Mouse (Mus musculus) natural killer cell, adult 2 months (primary cell): ENCODE data around the gene Aftph.

Source experiments
- DNase-seq, 2 experiments: peaks; one replicate each; pipeline ENCODE4 v3.0.0; 2022; ENCODE audit warnings: low spot score in 2 of 2

Aftph gene

DNA sequence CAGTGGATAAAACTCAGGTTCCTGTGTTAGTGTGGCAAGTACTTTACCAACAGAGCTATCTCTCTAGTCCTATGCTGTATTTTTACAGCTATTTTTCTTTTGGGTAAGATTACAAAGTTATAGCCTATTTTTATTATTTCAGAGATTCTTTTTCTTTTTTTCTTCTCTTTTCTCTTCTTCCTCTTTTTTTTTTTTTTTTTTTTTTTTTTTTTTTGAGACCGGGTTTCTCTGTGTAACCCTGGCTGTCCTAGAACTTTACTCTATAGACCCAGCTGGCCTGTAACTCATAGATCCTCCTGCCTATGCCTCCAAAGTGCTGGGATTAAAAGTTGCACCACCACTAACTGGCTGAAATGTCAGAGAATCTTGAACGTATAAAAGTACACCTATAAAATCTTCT lies 13.3 kb downstream of the Aftph start:
- DNase-seq, result no peak

DNA sequence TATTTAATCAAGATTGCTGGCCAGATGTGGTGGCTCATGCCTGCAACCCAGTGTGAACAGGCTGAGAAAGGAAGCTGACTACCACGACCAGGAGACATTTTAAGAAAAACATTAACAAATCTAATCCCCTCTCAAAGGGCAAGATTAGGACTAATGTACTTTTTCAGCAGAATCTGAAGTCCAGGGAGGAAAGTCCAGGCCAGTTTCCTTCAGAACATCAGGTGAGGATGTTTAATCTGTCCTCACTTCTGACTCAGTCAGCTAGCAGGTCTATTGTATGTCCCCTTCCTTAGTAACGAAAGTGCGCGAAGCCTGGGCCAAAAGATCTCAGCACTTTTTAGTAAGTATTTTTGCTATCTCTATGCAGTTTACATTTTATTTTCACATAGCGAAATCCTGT lies 17.8 kb downstream of the Aftph start:
- DNase-seq, result no peak

DNA sequence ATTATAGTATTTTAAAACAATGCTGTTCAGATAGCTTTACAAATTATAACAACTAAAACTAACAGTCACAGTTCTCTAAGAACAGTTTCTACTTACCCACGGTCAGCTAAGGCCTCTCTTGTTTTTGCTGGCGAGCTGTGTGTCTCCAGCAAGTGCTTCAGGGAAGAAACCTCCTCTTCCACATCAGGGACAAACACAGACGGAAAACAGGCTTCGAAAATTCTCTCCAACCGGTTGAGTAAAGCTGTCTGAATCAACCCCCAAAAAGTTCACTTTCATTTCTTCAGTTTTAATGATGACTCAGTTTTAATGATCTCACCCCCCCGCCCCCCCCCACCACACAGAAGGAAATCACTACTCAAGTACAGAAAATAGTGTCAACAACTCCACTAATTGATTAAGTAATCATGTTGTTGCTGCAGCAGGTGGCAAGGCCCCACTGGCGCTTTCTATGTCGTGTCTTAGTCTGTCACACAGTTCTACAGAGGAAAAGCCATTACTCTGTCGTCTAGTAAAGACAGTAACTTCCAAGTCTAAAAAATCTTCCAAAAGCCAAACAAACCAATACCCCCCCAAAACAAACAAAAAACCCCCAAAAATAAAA lies 29.2 kb downstream of the Aftph start:
- no peak for DNase-seq

DNA sequence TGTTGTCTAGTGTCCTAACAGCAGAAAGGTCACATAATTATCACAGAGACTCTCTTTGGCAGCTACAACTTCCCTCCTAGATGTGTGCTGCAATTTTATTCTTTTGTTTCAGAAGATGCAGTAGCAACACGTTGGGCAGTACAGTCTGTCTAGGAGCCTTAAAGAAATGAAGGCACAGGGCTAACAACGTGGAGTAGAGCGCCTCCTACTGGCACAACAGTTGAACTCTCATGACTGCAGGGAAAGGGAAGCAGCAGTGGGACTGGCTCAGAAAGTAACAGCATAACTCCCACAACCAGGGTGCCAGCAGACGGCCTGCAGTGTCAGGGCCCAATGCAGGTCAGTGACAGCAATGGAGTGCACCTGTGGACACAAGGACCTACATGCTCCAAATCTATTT lies 50.4 kb downstream of the Aftph start:
- DNase-seq, result peak; percentile 22 to 53

DNA sequence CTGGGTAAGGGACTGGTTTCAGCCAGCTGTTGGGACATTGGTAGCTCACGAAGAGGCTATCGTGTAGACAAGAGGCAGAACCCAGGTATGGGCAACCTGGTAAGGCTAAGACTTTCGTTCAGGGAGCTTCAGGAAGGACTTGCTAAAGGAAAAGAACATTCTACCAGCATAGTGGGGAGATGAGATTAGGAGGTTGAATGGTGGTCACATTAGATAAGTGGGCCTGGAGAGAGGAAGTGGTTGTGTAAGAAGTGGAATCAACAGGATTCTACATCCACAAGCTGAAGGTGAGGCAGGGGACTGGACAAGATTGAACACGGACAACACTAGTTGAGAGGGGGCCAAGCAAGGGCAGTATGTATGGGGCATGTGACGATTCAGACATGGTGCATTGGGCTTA lies 59.7 kb downstream of the Aftph start:
- no peak for DNase-seq

DNA sequence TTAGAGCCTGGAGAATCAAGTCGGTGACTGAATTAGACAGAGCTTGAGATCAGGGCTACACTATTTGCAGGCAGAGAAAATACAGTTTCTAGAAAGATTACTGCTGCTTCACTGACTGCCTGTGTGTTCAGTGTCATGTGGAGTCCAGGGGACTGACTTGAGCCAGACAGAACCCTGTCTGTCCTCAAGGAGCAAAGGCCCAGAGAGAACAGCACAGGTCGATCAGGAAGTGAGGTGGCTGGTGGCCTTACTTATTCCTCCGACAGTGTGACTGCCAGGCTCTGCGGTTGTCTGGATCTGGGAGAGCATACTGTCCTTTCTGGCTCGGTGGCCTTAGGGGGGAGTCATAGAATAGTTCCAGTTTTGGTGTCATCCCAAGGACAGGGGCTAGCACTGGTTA lies 60.6 kb downstream of the Aftph start:
- DNase-seq, result no peak

DNA sequence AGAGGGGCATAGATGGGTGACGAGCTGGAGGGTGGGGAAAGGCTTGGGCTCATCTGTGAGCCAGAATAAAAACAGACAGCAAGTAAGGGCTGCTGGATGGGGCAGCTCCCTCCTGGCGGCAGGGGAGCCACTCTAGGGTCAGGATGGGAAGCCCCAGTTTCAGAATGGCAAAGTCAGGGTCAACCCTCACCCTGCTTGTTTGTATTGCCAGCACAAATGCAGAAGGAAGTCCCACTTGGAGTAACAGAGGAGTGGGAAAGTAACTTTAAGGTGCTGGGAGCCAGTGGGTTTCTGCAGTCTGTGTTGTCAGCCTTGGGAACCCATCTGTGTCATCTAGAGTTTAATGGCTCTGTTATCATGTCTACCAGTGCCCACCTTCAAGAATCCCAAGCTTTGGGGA lies 62.0 kb downstream of the Aftph start:
- no peak for DNase-seq

DNA sequence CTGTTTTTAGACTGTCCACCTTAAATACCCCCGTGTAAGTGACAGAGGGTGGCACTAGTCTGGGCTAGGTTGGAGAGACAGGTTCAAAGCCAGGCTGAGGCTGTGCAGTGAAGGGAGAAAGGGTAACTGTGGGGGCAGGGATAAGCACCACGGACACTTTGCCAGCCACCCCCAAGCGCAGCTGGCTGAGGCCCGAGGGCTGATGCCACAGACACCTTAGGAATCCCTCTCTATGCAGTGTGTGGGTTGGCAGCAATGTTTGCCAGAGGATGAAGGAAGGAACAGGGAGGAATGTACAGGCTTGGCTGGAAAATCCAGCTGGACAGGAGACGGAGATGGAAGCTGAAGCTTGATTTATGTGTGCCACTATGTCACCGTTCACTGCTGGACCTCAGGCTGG lies 68.9 kb downstream of the Aftph start:
- no peak for DNase-seq

DNA sequence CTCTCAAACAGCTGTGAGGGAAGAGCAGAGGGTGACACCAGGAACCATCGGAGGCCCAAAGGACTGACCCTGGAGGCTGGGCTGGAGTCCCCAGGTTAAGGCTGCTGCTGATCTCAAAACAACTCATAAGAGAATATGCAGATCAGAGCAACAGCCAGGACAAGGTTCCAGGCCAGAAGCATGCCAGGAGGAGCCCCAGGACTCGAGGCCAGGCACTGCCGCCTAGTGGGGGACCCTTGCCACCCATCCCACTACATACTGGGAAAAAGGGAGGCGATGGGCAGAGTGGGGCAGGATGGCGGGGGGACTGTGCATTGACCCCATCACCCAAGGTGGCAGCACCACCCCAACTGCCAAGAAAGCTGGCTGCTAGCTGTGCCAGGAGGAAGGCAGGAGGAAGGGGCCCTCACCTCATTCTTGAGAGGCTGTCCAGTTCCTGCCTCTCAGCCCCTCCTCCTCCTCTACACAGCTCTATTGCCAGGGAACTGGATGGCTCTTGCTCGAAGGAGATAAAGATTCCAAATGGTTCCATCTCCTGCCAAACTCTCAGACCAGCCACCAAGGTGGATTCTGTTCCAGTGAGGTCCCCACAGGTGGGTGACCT lies 69.5 kb downstream of the Aftph start:
- no peak for DNase-seq

DNA sequence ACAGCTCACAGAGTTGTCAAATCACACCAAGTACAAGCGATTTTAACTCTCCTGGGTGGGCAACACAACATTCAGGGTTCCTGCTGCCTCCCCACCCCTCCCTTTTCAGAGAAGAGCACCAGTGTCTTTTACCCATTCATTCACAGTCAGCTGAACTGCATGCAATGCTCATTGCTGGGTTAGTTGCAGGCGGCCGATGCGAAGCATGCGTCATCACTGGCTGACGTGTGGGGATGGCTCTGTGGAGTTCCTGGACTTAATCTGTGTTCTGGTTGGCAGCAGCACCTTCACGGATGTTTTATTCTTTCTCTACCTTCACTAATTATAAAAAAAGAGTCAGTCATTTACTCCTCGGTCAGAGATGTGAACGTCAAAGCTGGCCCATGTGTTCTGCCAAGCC lies 76.5 kb downstream of the Aftph start:
- DNase-seq, result no peak

DNA sequence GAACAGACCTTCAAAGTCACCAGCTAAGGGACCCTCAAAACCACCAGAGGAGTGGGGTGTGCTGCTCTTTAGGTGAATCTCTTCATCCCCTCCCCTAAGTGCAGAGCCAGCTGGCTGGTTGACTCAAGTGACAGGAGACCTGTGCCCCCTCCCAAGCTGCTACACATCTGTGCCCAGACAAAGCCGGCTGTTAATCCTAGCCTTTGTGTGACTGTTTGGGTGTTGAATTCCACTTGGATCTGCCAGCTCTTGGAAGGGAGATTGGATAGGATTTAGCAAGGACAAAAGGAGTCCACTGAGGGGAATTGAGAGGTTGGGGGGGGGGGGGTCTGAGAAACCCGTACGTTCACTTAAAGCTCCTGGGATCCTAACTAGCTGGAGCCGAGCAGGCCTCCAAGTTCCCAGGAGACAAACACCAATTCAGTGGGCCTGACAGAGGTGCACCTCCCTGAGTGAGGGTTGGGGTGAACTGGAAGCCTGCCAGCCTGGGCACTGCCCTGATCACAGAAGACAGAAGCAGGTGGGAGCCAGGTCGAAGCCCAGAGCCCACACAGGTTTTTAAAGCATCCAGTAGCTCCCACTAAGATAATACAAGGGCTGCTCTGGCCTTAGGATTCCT lies 77.7 kb downstream of the Aftph start:
- no peak for DNase-seq

DNA sequence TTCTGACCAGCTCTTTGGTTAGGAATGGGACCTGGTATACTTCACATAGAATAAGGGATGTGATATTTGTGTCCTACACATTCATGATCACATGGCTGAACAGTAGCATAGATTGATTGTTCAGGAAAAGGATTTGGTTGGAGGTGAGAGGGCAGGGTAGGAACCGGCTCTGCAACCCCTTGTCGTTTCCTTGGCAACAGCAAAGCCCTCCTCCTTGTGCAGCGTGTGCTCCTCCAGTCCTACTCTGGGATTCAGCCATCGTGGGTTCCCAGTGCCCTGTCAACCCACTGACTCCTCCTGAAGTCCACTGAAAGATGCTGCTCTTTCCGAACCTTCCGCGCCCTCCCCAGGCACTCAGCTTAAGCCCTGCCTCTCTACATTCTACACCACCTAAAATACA lies 78.6 kb downstream of the Aftph start:
- no peak for DNase-seq

DNA sequence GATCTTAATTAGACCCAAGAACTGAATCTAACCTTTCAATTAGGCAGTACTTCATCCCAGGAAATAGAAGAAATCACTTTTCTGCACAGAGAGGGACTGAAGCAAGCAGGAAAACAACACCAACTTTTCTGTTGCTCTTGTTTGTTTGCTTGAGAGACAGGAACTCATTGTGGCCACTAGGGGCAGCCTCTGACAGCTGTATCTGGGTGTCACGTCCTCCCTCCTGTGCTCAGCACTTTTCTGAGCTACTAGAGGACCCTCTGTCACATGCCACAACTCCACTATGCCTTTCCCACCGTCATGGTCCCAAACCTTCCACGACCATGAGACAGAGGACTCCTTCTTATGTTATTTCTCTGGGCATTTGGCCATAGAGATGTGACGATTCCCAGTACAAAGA lies 79.7 kb downstream of the Aftph start:
- peak; percentile 30 to 49 for DNase-seq

DNA sequence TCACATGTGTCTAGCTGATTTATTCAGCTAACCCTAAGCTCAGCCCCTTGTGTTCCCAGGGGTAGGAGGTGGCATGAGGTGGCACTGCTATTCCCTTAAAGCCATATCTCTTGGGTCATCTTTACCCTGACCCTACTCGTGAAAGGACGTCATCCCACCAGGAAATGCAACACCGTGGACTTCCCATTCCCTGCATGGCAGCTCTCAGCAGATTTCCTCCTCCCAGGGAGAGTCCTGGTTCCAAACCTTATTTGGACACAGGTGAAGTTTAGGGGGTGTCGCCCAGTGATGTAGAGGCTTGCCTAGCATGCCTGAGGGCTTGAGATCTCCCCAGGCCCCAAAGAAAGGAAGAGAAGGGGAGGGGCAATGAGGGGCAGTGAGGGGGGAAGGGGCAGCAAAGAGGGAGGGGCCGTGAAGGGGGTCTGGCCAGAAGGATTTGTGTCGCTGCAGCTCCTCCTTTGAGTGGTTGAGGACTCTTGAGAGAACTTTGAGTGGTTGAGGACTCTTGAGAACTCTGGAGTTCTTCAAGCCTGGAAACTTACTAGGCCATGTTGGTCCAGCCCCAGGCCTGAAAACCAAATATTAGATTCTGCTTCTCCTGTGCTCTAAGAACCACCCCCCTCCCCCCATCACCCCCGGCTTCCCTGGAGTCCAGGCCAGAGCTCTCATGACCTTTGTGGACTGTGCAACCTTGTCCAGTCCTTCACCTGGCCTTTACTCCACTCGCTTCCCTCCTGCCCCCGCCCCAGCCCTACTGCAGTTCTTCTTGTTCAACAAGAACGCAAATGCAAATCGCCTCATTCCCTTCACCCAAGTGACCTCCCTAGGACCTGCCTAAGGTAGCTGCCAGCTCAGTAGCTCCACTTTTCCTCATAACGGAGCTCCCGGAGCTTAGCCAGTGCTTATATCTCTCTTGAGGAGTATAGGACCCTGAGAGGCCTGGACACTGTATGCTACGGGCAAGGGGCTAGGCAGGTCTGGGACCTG lies 81.0 kb downstream of the Aftph start:
- no peak for DNase-seq

DNA sequence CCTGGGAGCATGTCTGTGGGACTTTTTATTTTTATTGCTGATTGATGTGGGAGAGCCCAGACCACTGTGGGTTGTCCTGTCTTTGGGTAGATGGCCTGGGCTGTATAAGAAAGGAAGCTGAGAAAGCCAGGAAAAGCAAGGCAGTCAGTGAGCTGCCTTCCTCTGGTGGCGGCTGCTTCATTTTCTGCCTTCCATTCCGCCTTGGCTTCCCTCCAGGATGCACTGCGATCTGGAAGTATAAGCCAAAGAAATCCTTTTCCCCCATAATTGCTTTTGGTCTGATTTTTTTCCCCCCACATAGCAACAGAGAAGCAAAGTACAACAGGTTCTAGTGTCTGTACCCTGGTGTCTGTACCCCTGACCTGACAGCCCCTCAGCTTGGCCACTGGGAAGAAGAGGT lies 82.3 kb downstream of the Aftph start:
- no peak for DNase-seq

DNA sequence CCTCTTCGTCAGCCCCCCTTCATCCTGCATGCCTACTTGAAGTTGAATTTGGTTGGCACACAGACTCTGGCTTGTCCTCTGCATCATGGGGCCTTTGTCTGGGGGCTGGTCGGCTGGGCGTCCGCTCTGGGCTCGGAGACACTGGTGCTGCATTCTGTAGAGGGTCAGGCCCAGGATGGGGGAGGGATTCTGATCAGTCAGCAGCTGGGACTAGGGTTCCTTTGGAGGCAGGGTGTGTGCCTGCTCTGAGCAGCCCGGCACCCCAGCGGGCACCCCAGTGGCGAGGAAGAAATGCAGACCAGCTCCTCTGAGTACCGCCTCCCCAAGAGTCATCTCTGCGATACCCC lies 84.7 kb downstream of the Aftph start:
- DNase-seq, result peak in 1 of 2 experiments; percentile 8

DNA sequence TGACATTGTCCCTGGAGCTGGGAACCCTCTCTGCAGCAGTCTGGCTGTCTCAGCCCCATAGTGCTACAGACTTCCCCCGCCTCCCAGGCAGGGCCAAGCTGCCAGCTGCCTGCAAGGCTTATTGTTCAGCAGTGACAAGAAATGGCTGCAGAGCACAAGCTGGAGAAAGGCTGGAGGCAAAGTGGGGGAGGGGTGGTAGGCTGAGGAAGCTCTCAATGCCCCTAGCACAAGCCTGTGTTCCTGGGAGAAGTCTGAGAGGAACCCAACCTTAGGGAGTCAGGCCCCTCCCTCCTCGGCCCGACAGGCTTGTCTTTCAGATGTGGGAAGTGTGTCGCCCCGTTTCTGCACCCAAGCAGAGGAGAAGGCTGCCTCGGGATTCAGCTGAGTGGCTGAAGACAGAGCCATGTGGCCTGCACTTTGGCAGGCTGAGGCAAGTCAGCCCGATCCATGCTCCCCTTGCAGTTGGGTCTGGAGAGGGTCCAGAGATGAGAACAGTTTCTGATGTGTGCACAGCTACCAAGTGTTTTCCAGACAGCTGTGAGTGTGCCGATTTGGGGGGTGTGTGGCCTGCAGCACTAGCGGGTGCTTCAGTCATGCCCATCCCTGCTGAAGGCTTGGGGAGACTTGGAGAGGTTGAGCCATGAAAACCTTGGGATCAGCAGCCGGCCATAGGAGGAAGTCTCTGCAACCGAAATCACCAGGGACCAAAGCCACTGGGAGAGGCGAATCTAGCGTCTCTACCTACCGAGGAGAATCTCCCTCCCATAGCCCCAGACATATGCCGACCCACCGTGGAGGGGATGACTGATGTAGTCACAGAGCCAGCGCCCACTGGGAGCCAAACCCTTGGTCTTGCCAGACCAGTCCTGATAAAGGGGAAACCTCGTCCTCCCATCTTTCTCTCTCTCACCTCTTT lies 85.3 kb downstream of the Aftph start:
- no peak for DNase-seq

DNA sequence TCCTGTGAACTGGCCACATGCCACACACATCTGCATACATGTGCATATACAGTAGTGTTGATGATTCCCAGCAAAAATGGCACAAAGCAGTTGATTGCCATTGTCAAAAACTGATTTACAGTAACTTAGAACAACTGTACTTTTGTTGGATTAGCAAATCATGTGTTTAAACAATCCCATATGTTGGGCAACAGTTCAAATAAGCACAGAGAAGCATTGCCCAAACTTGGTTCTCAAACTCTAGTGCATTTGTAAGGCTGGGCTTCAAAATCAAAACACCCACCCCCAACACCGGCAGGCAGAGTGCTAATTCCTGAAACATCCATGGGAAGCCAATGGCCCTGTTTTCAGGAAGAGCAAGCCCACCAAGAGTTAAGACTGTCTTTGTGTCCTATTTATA lies 90.2 kb downstream of the Aftph start:
- DNase-seq, result no peak

DNA sequence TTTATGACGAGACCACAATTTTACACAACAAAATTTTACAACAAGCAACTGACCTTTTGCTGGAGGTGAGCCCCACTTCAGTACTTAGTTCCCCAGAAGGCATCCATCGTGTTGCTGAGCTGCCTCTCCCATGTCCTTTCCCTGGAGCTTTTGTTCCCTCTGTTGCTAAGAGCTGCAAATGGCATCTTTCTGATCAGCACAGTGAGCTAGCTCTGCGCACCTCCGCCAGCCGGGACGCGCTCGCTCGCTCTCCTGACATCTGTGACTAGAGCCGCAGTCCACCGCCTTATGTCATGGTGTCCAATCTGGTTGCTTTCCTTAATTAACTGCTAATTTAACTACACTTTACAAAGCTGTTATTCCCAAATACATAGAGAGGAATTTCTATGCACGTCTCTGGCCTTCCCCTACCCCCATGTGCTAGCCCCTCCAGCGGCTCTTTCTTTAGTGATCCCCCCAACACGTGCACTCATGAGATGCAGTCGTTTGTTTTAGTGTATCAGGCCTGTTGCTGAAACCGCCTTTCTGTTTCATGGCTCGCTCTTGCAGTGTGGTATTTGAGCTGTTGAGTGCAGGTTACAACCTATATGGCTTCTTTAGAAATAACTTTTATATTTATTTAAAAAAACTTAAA lies 91.3 kb downstream of the Aftph start:
- no peak for DNase-seq

DNA sequence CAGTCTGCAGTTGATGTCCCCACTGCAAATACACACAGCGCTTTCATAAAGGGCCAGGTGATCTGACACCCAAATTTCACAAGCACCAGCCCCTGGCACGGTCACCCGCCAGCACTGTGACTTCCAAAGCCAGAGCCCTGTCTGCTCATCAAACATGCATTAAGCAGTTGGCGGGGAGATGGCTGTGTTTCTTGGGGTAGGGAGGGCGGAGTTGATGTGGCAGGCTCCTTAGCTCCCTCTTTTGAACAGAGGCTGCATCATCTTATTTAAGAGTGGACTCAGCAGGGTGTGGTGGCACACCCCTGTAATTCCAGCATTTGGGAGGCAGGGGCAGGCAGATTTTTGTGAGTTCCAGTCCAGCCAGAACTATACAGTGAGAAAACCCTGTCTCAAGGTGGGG lies 91.9 kb downstream of the Aftph start:
- no peak for DNase-seq
